Mouse (Mus musculus) lung, adult 2 months (tissue): ENCODE measurements at regions not wholly inside any gene's neighbourhood (a gene's known extent, or its start where the extent isn't known, plus 50 kb on each side); places are given as distances from the start of the nearest gene placed in this dataset.

Experiments
- DNase-seq: peaks from one replicate; pipeline ENCODE4 v3.0.0; 2022
- H3K4me1 ChIP-seq: fragments of 200-500 bp; 2 replicates; pipeline ENCODE4 v1.6.1; 2011; ENCODE audit warnings: low read length; ENCODE audit not compliant: control insufficient read depth, insufficient read depth
- H3K4me3 ChIP-seq: fragments of 200-500 bp; replicated peaks from 2 replicates; pipeline ENCODE3; 2011; ENCODE audit warnings: low read depth, mild to moderate bottlenecking, control low read depth, low read length; ENCODE audit errors: extremely low read depth
- CTCF ChIP-seq: fragments of 200-500 bp; IDR thresholded peaks from 2 replicates; pipeline ENCODE4 v1.5.1; 2011; ENCODE audit warnings: mild to moderate bottlenecking, low read length, control low read depth; ENCODE audit not compliant: insufficient read depth
- POLR2A ChIP-seq: fragments of 200-500 bp; IDR thresholded peaks from 2 replicates; pipeline ENCODE4 v1.6.1; 2011; ENCODE audit warnings: low read depth, mild to moderate bottlenecking, control low read depth, low read length, borderline replicate concordance; ENCODE audit errors: extremely low read depth
- WGBS: fragments of 180-500 bp; shearing (Covaris S2); methylation state at CpG from one replicate; pipeline ENCODE4 v1.1.7; 2018; 5-methylcytosine and 5-hydroxymethylcytosine counted together

DNA sequence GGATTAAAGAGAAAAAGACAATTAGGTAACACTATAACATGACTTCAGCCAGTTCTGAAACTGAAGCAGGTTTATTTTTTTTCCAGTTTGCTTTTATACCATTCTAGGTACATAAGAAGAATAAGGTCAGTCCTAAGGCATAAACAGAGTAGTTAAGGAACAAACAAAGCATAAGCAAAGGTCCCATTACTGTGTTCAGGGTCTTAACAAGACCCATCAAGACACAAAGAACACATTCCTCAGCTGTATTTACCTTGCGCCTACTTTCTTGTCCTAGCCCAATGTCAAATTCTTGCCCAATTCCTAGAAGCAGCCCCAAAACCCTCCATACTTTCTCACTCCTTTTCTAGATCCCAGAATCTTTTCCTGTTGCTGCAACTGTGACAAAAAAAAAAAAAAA lies 230.8 kb downstream of the Sp3 start:
- no peaks in the 10 kb centered on the region for H3K4me1 ChIP-seq

DNA sequence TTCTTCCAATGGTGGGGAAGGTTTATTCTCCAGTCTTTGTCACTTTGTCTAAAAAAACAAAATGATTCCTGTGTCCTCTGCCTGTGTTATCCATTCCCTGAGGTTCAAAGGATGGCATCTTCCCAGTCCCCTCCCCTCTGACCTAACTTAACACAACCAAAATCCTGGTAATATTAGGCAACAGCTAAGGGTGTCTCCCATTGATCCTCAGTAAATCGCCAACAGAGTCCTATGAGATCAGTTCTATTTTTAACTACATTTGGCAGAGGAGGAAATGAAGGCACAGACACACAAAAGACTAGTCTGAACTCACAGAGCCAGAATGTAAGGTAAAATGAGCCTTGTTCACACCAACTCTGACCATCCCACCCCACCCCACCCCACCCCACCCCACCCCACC lies 228.8 kb downstream of the Sp3 start:
- no peak for TF ChIP-seq CTCF
- no peak for TF ChIP-seq POLR2A
- Histone ChIP-seq H3K4me3 (no peak overlapping the region), H3K4me1 (no peaks in the 10 kb centered on the region)
- WGBS: 16% methylated on average over 1 of the region's 1 CpGs
- no peak for DNase-seq

More for the DNA sequence above, 230.8 kb downstream of the Sp3 start:
- WGBS: 100% methylated on average over 1 of the region's 1 CpGs
- no peak for TF ChIP-seq POLR2A
- TF ChIP-seq CTCF: no peak
- H3K4me3 ChIP-seq: no peak overlapping the region
- no peak for DNase-seq

DNA sequence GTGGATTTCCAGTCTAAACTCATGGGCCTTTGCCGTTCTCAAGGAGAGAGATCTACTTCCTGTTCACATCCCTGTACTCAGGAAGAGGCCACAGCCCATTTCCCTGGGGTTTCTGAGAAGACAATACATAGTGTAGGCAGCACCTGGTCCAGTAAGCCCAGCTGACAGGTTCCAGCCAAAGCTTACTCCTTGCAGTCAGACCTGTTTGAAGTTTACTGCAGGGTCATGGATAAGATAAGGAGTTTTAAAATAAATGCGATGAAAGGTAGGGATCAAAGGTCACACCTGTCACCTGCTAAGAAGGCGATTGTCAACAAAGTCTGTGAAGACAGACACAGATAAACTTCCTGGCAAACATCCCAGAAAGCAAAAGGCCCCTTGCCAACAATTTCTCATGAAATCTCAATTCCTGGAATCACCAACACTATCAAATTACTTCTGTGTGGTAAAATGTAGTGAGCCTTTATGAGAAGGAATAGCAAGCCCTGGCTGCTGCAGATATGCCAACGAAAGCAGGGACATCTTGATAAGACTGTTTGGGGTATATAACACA lies 227.5 kb downstream of the Sp3 start:
- no peak for DNase-seq

GRCm38 (mm10) chr2:72753788-72754713 lies 226.2 kb downstream of the Sp3 start:
- 84% methylated on average over 16 of the region's 16 CpGs for WGBS
- no peak for DNase-seq
- Histone ChIP-seq H3K4me1 (no peaks in the 10 kb centered on the region), H3K4me3 (no peak overlapping the region)
- TF ChIP-seq POLR2A (no peak), CTCF (no peak)

More for the DNA sequence above, 227.5 kb downstream of the Sp3 start:
- no peak overlapping the region for H3K4me3 ChIP-seq
- no peaks in the 10 kb centered on the region for H3K4me1 ChIP-seq
- WGBS: 23% methylated on average over 4 of the region's 4 CpGs
- no peak for TF ChIP-seq POLR2A
- no peak for TF ChIP-seq CTCF

GRCm38 (mm10) chr2:72763454-72763853 lies 216.8 kb downstream of the Sp3 start:
- Histone ChIP-seq H3K4me3 (no peak overlapping the region), H3K4me1 (no peaks in the 10 kb centered on the region)
- no peak for DNase-seq
- TF ChIP-seq POLR2A (no peak), CTCF (no peak)
- 78% methylated on average over 5 of the region's 5 CpGs for WGBS

- TF ChIP-seq POLR2A (no peak), CTCF (no peak)
Measured at GRCm38 (mm10) chr2:72769030-72769630, 211.1 kb downstream of the Sp3 start.

DNA sequence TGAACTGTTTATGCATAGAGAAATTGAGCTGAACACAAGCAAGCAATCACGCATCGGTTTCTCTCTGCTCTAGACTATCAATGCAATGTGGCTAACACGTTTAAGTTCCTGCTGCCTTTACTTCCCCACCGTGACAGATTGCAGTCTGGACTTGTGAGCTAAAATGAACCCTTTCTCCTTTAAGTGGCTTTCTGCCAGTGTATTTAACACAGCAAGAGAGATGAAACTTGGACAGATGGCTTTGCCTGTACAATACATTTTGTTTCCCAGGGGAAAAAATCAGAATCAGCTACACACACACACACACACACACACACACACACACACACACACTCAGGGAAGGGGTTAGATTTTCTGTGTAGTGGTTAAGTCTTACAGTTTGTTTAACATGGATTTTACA lies 206.8 kb downstream of the Sp3 start:
- no peak for TF ChIP-seq POLR2A
- no peak for TF ChIP-seq CTCF
- DNase-seq: no peak
- no peak overlapping the region for H3K4me3 ChIP-seq
- H3K4me1 ChIP-seq: no peaks in the 10 kb centered on the region
- 84% methylated on average over 4 of the region's 4 CpGs for WGBS

More at GRCm38 (mm10) chr2:72769030-72769630, 211.1 kb downstream of the Sp3 start:
- no peak for DNase-seq
- H3K4me3 ChIP-seq: no peak overlapping the region
- no peaks in the 10 kb centered on the region for H3K4me1 ChIP-seq
- WGBS: 76% methylated on average over 11 of the region's 11 CpGs

GRCm38 (mm10) chr2:72777330-72777729 lies 202.9 kb downstream of the Sp3 start:
- DNase-seq: peak; percentile 17
- 52% methylated on average over 3 of the region's 3 CpGs for WGBS

DNA sequence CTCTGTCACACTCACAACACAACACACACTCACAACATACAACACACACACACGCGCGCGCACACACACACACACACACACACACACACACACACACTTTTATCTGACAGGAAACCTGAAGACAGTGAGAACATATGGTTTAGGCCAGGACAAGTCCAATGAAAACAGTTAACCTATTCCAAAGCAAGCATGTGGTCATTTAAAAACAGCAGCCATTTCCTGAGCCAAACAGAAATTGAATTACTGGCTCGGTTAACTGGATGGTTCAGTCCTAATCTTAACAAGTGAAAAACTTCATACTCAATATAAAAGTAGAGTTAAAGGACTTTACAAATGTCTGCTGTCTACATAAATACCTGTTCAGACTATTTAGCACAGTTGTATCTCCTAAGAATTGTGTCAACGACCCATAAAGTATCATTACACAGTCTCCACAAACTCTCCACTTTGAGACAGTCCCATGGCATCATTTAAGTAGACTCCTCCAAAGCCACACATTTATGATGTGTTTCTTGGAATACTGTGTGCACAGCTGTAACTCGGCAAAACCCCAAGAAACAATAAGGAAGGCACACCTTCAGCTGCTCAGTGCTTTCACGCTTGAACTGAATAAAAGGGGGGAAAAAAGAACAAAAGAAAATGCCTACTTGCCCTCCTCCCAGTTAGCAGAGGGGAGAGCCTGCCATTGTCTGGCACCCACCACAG lies 202.3 kb downstream of the Sp3 start:
- WGBS: 81% methylated on average over 8 of the region's 8 CpGs
- DNase-seq: no peak
- no peak for TF ChIP-seq CTCF
- TF ChIP-seq POLR2A: no peak
- Histone ChIP-seq H3K4me3 (no peak overlapping the region), H3K4me1 (no peaks in the 10 kb centered on the region)

More at GRCm38 (mm10) chr2:72777330-72777729, 202.9 kb downstream of the Sp3 start:
- no peak for TF ChIP-seq POLR2A
- TF ChIP-seq CTCF: peak; percentile 22; the same call in 1 of the 2 replicates
- no peaks in the 10 kb centered on the region for H3K4me1 ChIP-seq
- no peak overlapping the region for H3K4me3 ChIP-seq
